Mouse (Mus musculus) right cerebral cortex, adult 2 months (tissue): ENCODE results near the gene Krt10.

Experiments used
- DNase-seq, 2 experiments: peaks; one replicate each; pipeline ENCODE4 v3.0.0; 2021 to 2022; ENCODE audit warnings: low spot score in 2 of 2

Krt10 gene

GRCm38 (mm10) chr11:99389264-99389663 lies at the start of gene Krt10:
Krt10 (minus strand) TSS chr11:99389364.
- no peak for DNase-seq

- no peak for DNase-seq
Measured at GRCm38 (mm10) chr11:99437972-99438371, 48.8 kb upstream of the Krt10 start, which contains the start of gene Krt20. Krt20 (minus strand) TSS chr11:99438150.

GRCm38 (mm10) chr11:99436625-99437024 lies 47.5 kb upstream of the Krt10 start:
- DNase-seq, result no peak

DNA sequence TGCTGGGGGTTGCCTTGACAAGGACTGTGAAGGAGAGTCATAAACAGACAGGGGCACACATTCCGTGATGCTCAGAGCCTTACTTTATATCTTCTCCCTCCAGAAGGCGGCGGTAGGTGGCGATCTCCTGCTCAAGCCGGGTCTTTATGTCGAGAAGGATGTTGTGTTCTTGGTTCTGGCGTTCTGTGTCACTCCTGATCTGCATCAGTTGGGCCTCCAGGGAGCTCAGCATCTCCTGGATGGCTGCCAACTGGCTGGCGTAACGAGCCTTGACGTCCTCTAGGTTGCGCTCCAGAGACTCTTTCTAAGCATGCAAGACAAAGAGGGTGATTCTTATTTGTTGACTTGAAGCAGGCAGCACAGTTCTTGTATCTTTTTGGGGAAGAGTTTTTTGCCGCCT lies 41.5 kb upstream of the Krt10 start:
- peak; percentile 24 for DNase-seq

- DNase-seq, result no peak
Measured at GRCm38 (mm10) chr11:99422159-99422558, 33.0 kb upstream of the Krt10 start, which contains the start of gene Krt12. Krt12 (minus strand) TSS chr11:99422259.

GRCm38 (mm10) chr11:99420586-99420985 lies 31.4 kb upstream of the Krt10 start:
- peak; percentile 33 to 53 for DNase-seq

GRCm38 (mm10) chr11:99417819-99418218 lies 28.7 kb upstream of the Krt10 start:
- DNase-seq, result peak; percentile 23 to 29

- DNase-seq, result peak; percentile 76 to 77
Measured at GRCm38 (mm10) chr11:99416902-99417301, 27.7 kb upstream of the Krt10 start.

- DNase-seq, result no peak
Measured at GRCm38 (mm10) chr11:99414463-99415147, 25.4 kb upstream of the Krt10 start.

GRCm38 (mm10) chr11:99413247-99413646 lies 24.1 kb upstream of the Krt10 start:
- peak; percentile 53 to 65 for DNase-seq

- no peak for DNase-seq
Measured at GRCm38 (mm10) chr11:99406186-99406585, 17.0 kb upstream of the Krt10 start.

GRCm38 (mm10) chr11:99399956-99400549 lies 10.9 kb upstream of the Krt10 start:
- no peak for DNase-seq

- no peak for DNase-seq
Measured at GRCm38 (mm10) chr11:99398832-99399231, 9.7 kb upstream of the Krt10 start.

- no peak for DNase-seq
Measured at GRCm38 (mm10) chr11:99398084-99398483, 8.9 kb upstream of the Krt10 start.

DNA sequence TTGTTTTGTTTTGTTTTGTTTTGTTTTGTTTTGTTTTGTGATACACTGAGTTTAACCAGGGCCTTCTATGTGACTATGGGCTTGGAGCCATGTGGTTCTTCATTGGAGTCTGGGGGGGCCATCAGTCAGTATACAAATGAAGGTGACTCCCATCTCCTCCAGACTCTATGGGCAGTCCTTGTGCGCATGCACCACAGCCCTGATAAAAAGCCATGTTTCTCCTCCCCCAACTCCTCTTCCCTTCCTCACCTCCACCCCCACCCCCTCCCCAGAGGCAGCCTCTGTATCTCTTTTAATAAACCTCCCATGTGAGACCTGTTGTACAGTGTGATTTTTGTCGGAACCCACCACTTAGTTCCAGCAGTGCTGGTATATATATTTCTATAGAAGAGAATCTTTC lies 7.5 kb upstream of the Krt10 start:
- DNase-seq, result no peak

- no peak for DNase-seq
Measured at GRCm38 (mm10) chr11:99396034-99396433, 6.9 kb upstream of the Krt10 start.

GRCm38 (mm10) chr11:99392492-99392891 lies 3.3 kb upstream of the Krt10 start:
- peak; percentile 36 to 43 for DNase-seq

GRCm38 (mm10) chr11:99391375-99391774 lies 2.2 kb upstream of the Krt10 start:
- DNase-seq, result no peak

DNA sequence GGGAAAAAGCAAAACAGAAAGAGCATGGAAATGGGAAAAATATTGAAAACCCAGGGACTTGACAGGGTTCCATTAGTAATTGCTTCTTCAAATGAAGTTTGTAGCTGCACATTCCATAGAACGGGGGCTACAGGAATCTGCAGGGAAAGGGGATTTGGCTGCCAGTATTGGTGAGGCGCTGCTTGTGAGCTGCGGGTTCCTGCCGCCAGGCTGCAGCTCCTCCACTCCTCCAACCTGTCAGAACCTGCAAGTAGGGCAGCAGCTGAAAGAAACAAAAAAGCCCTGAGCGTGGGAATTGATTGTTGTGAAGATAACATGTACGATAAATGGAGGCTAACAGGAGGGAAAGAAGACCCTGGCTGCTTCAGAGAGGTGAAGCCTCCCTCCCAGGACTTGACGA lies 1.7 kb upstream of the Krt10 start:
- DNase-seq, result no peak

DNA sequence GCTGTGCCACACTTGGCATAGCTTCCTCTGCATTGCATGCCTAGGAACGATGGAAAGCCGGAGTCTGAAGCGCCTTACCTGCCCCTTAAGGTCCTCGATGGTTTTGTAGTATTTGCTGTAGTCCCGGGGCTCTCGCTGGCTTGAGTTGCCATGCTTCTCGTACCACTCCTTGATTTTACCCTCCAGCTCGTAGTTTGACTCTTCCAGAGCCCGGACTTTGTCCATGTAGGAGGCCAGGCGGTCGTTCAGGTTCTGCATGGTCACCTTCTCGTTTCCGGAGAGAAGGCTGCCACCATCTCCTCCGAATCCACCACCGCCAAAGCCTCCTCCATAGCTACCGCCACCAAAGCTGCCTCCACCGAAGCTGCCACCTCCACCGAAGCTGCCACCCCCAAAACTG lies 503 bp downstream of the Krt10 start:
- DNase-seq, result no peak

GRCm38 (mm10) chr11:99385813-99386721 lies 3.1 kb downstream of the Krt10 start:
- DNase-seq, result peak; percentile 87 to 88

- DNase-seq, result peak; percentile 81 to 88
Measured at GRCm38 (mm10) chr11:99379568-99379967, 9.6 kb downstream of the Krt10 start.
